Mouse (Mus musculus): ENCODE data around the gene Haus4. TPM values are rescaled to one million over a fixed set of nuclear protein-coding genes. Genes with fewer than 3 reads are reported as not detected.

The Haus4 gene
- polyA plus RNA-seq, 1 experiment, result 72.3 TPM

DNA sequence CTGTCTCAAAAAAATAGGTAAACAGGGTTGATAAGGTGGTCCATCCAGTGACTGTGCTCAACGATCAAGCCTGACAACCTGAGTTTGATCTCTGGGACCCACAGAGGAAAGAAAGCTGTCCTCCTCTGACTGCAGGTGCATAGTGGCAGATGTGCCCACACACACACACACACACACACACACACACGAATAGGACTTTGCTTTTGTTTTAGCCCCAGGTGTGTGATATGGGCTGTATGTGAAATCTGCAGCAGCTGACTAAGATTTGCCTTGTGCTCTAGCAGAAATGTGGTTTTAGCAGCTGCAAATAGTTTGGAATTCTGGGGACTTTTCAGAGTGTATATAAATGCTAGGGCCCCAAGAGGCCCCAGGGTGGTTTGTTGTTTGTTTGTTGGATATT lies 55.1 kb downstream of the Haus4 start:
- TF ChIP-seq CTCF (IDR thresholded peaks at IDR 0.05; ENCODE audit: low read depth, low read length) (no peak), EP300 (IDR thresholded peaks at IDR 0.05; ENCODE audit: insufficient read depth, low read depth, low read length) (no peak), POLR2A (IDR thresholded peaks at IDR 0.05; ENCODE audit: insufficient read depth, low read length) (no peak)
- Histone ChIP-seq H3K27me3 (ENCODE audit: control insufficient read depth, insufficient read depth, low read length, poor library complexity, severe bottlenecking) (no peaks in the 10 kb centered on the region; the same call in 1 of the 2 replicates), H3K9ac (ENCODE audit: low read depth, poor library complexity, severe bottlenecking) (no peak overlapping the region), H3K9me3 (replicated peaks; ENCODE audit: control insufficient read depth, insufficient read depth, low read length, poor library complexity, severe bottlenecking) (no peaks in the 10 kb centered on the region; the same call in 1 of the 2 replicates), H3K4me1 (ENCODE audit: control insufficient read depth, insufficient read depth, low read length) (no peaks in the 10 kb centered on the region), H3K36me3 (ENCODE audit: control insufficient read depth, insufficient read depth, low read length, poor library complexity, severe bottlenecking) (no peaks in the 10 kb centered on the region), H3K27ac (ENCODE audit: insufficient read depth, low read length) (no peak overlapping the region), H3K4me3 (ENCODE audit: low read depth, low read length) (no peak overlapping the region)

- Histone ChIP-seq H3K27ac (ENCODE audit: insufficient read depth, low read length) (no peak overlapping the region), H3K9ac (ENCODE audit: low read depth, poor library complexity, severe bottlenecking) (no peak overlapping the region), H3K27me3 (ENCODE audit: control insufficient read depth, insufficient read depth, low read length, poor library complexity, severe bottlenecking) (no peaks in the 10 kb centered on the region), H3K9me3 (replicated peaks; ENCODE audit: control insufficient read depth, insufficient read depth, low read length, poor library complexity, severe bottlenecking) (no peaks in the 10 kb centered on the region), H3K36me3 (ENCODE audit: control insufficient read depth, insufficient read depth, low read length, poor library complexity, severe bottlenecking) (no peaks in the 10 kb centered on the region), H3K4me3 (ENCODE audit: low read depth, low read length) (no peak overlapping the region), H3K4me1 (ENCODE audit: control insufficient read depth, insufficient read depth, low read length) (no peaks in the 10 kb centered on the region)
- no peak for TF ChIP-seq POLR2A (IDR thresholded peaks at IDR 0.05; ENCODE audit: insufficient read depth, low read length)
- no peak for TF ChIP-seq CTCF (IDR thresholded peaks at IDR 0.05; ENCODE audit: low read depth, low read length)
- TF ChIP-seq EP300 (IDR thresholded peaks at IDR 0.05; ENCODE audit: insufficient read depth, low read depth, low read length), result no peak
Measured at GRCm38 (mm10) chr14:54496706-54497105, 57.7 kb downstream of the Haus4 start.

DNA sequence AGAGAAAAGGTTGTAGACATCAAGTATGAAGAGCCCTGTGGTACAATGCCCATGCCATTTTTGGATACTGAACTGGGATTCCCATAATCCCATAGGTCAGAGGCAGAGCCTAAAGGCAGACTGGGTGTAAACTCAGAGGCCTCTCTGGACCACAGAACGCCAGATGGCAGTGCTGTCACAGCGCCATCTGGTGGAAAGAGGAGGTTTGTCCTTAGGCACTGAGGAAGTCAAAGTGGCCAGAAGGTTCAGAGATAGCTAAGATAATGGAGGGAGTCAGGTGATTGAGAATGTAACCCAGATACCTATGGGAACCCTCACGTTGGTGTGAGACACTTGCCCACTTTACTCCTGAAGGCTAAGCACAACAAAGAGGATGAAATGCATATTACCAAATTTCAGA lies 60.2 kb downstream of the Haus4 start:
- H3K4me1 ChIP-seq (ENCODE audit: control insufficient read depth, insufficient read depth, low read length), result no peaks in the 10 kb centered on the region
- H3K9me3 ChIP-seq (replicated peaks; ENCODE audit: control insufficient read depth, insufficient read depth, low read length, poor library complexity, severe bottlenecking), result no peaks in the 10 kb centered on the region
- H3K36me3 ChIP-seq (ENCODE audit: control insufficient read depth, insufficient read depth, low read length, poor library complexity, severe bottlenecking), result no peaks in the 10 kb centered on the region
- no peaks in the 10 kb centered on the region for H3K27me3 ChIP-seq (ENCODE audit: control insufficient read depth, insufficient read depth, low read length, poor library complexity, severe bottlenecking)
- no peak overlapping the region for H3K4me3 ChIP-seq (ENCODE audit: low read depth, low read length)
- no peak overlapping the region for H3K27ac ChIP-seq (ENCODE audit: insufficient read depth, low read length)
- TF ChIP-seq CTCF (IDR thresholded peaks at IDR 0.05; ENCODE audit: low read depth, low read length) (peak; percentile 98), POLR2A (IDR thresholded peaks at IDR 0.05; ENCODE audit: insufficient read depth, low read length) (no peak)
- H3K9ac ChIP-seq (ENCODE audit: low read depth, poor library complexity, severe bottlenecking), result no peak overlapping the region

DNA sequence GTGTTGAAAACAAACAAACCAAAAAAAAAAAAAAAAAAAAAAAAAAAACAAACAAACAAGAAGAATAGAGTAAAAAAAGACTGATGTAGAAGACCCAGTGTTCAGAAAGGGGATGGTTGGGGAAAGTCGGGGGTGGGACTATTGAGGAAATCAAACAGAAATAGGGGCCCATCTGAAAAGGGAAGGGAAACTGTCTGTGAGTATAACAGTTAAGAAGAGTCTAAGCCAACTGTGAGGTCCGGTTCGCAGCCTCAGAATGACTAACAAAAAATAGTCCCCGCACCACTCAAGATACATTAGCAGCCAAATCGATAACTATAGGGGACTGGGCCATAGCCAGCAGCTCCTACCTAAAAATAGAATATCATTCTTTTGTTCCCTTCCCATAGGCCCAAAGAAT lies 61.2 kb downstream of the Haus4 start:
- Histone ChIP-seq H3K9ac (ENCODE audit: low read depth, poor library complexity, severe bottlenecking) (0 out of 2 replicates have a peak overlapping the region, but pooled peaks have one; percentile 57), H3K27me3 (ENCODE audit: control insufficient read depth, insufficient read depth, low read length, poor library complexity, severe bottlenecking) (no peaks in the 10 kb centered on the region), H3K4me1 (ENCODE audit: control insufficient read depth, insufficient read depth, low read length) (no peaks in the 10 kb centered on the region), H3K9me3 (replicated peaks; ENCODE audit: control insufficient read depth, insufficient read depth, low read length, poor library complexity, severe bottlenecking) (no peaks in the 10 kb centered on the region), H3K27ac (ENCODE audit: insufficient read depth, low read length) (no peak overlapping the region), H3K4me3 (ENCODE audit: low read depth, low read length) (no peak overlapping the region), H3K36me3 (ENCODE audit: control insufficient read depth, insufficient read depth, low read length, poor library complexity, severe bottlenecking) (no peaks in the 10 kb centered on the region)
- TF ChIP-seq EP300 (IDR thresholded peaks at IDR 0.05; ENCODE audit: insufficient read depth, low read depth, low read length) (no peak), CTCF (IDR thresholded peaks at IDR 0.05; ENCODE audit: low read depth, low read length) (no peak), POLR2A (IDR thresholded peaks at IDR 0.05; ENCODE audit: insufficient read depth, low read length) (no peak)

GRCm38 (mm10) chr14:54492345-54493131 lies 61.9 kb downstream of the Haus4 start:
- Histone ChIP-seq H3K27ac (ENCODE audit: insufficient read depth, low read length) (peak overlapping the region; percentile 80), H3K4me1 (ENCODE audit: control insufficient read depth, insufficient read depth, low read length) (no peaks in the 10 kb centered on the region), H3K27me3 (ENCODE audit: control insufficient read depth, insufficient read depth, low read length, poor library complexity, severe bottlenecking) (no peaks in the 10 kb centered on the region), H3K36me3 (ENCODE audit: control insufficient read depth, insufficient read depth, low read length, poor library complexity, severe bottlenecking) (no peaks in the 10 kb centered on the region), H3K9ac (ENCODE audit: low read depth, poor library complexity, severe bottlenecking) (peak overlapping the region; percentile 57), H3K4me3 (ENCODE audit: low read depth, low read length) (peak overlapping the region; percentile 60), H3K9me3 (replicated peaks; ENCODE audit: control insufficient read depth, insufficient read depth, low read length, poor library complexity, severe bottlenecking) (no peaks in the 10 kb centered on the region)
- TF ChIP-seq CTCF (IDR thresholded peaks at IDR 0.05; ENCODE audit: low read depth, low read length), result no peak
- peak; percentile 73 for TF ChIP-seq POLR2A (IDR thresholded peaks at IDR 0.05; ENCODE audit: insufficient read depth, low read length)

Other genes with a start within 250 kb of the Haus4 start
- gene Oxa1l, start 193.8 kb downstream of the Haus4 start, polyA plus RNA-seq (2011; ENCODE audit: insufficient read depth, insufficient read length, low read depth, missing spikeins), result 86.1 and 96.4 TPM in 2 replicates
- gene Slc7a7, start 136.8 kb downstream of the Haus4 start, polyA plus RNA-seq (2011; ENCODE audit: insufficient read depth, insufficient read length, low read depth, missing spikeins), result 46.6 and 47.7 TPM in 2 replicates
- 114 and 115 TPM in 2 replicates for gene Mrpl52, start 127.7 kb downstream of the Haus4 start, polyA plus RNA-seq (2011; ENCODE audit: insufficient read depth, insufficient read length, low read depth, missing spikeins)
- gene Mmp14, start 123.0 kb downstream of the Haus4 start, polyA plus RNA-seq (2011; ENCODE audit: insufficient read depth, insufficient read length, low read depth, missing spikeins), result 50.4 and 60.7 TPM in 2 replicates
- 22.9 and 25.8 TPM in 2 replicates for gene Lrp10, start 90.5 kb downstream of the Haus4 start, polyA plus RNA-seq (2011; ENCODE audit: insufficient read depth, insufficient read length, low read depth, missing spikeins)
- 2.6 and 4.0 TPM in 2 replicates for gene Rem2, start 78.5 kb downstream of the Haus4 start, polyA plus RNA-seq (2011; ENCODE audit: insufficient read depth, insufficient read length, low read depth, missing spikeins)
- 165 and 183 TPM in 2 replicates for gene Prmt5, start 37.1 kb downstream of the Haus4 start, polyA plus RNA-seq (2011; ENCODE audit: insufficient read depth, insufficient read length, low read depth, missing spikeins)
- gene Ajuba, start 22.9 kb upstream of the Haus4 start, polyA plus RNA-seq (2011; ENCODE audit: insufficient read depth, insufficient read length, low read depth, missing spikeins), result 112 TPM in 2 replicates
- 8.4 and 9.2 TPM in 2 replicates for gene 4931414P19Rik, start 51.4 kb upstream of the Haus4 start, polyA plus RNA-seq (2011; ENCODE audit: insufficient read depth, insufficient read length, low read depth, missing spikeins)
- gene Psmb5, start 63.4 kb upstream of the Haus4 start, polyA plus RNA-seq (2011; ENCODE audit: insufficient read depth, insufficient read length, low read depth, missing spikeins), result 206 and 225 TPM in 2 replicates
- 0.21 and 0.64 TPM in 2 replicates for gene Psmb11, start 66.8 kb upstream of the Haus4 start, polyA plus RNA-seq (2011; ENCODE audit: insufficient read depth, insufficient read length, low read depth, missing spikeins)
- gene Gm17606, start 86.3 kb upstream of the Haus4 start, polyA plus RNA-seq (2011; ENCODE audit: insufficient read depth, insufficient read length, low read depth, missing spikeins), result not detected in 2 replicates
- gene Cdh24, start 86.7 kb upstream of the Haus4 start, polyA plus RNA-seq (2011; ENCODE audit: insufficient read depth, insufficient read length, low read depth, missing spikeins), result 6.0 and 6.4 TPM in 2 replicates
- gene 1700123O20Rik, start 131.6 kb upstream of the Haus4 start, polyA plus RNA-seq (2011; ENCODE audit: insufficient read depth, insufficient read length, low read depth, missing spikeins), result 25.9 and 26.4 TPM in 2 replicates
- gene Acin1, start 132.3 kb upstream of the Haus4 start, polyA plus RNA-seq (2011; ENCODE audit: insufficient read depth, insufficient read length, low read depth, missing spikeins), result 299 and 323 TPM in 2 replicates
- gene Gm29776, start 144.2 kb upstream of the Haus4 start, polyA plus RNA-seq (2011; ENCODE audit: insufficient read depth, insufficient read length, low read depth, missing spikeins), result 0.42 TPM in 1 of 2 replicates, not detected in the other
- gene Cebpe, start 157.6 kb upstream of the Haus4 start, polyA plus RNA-seq (2011; ENCODE audit: insufficient read depth, insufficient read length, low read depth, missing spikeins), result not detected in 2 replicates
- gene Slc7a8, start 227.3 kb upstream of the Haus4 start, polyA plus RNA-seq (2011; ENCODE audit: insufficient read depth, insufficient read length, low read depth, missing spikeins), result 2.0 and 2.3 TPM in 2 replicates

All from ES-Bruce4 (cell line).